Mouse (Mus musculus): ENCODE data around the gene Fam185a.
A peak's percentile ranks its signal among the peaks of the same experiment; 100 is the strongest.

The Fam185a gene

DNA sequence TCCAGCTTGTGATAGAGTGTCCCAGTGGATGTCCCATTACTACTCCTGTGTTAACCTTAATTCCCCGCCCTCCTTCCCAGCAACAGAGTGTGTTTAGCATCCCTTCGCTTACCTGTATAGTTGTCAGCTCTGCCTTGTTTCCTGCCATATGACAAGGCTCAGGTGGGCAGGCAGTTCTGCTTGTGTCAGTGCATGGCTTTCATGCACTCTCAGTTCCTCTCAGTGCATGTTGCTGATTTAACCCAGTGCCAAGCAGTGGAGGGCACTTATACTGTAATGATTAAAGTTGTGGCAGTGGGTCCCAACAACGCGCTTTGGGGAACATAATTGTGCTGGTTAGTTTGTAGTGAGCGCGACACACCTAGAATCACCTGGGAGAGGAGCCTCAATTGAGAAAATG, 1.9 kb downstream of the Fam185a start:
- no peak for DNase-seq (ENCODE audit: low spot score)

GRCm38 (mm10) chr5:21434148-21434929, 9.6 kb downstream of the Fam185a start:
- no peak for DNase-seq (ENCODE audit: low spot score)

- DNase-seq (ENCODE audit: low spot score): no peak
Measured at GRCm38 (mm10) chr5:21436471-21436975, 11.8 kb downstream of the Fam185a start.

- DNase-seq (ENCODE audit: low spot score): no peak
Measured at GRCm38 (mm10) chr5:21438428-21438827, 13.7 kb downstream of the Fam185a start.

- DNase-seq (ENCODE audit: low spot score): no peak
Measured at GRCm38 (mm10) chr5:21439446-21440110, 14.8 kb downstream of the Fam185a start.

DNA sequence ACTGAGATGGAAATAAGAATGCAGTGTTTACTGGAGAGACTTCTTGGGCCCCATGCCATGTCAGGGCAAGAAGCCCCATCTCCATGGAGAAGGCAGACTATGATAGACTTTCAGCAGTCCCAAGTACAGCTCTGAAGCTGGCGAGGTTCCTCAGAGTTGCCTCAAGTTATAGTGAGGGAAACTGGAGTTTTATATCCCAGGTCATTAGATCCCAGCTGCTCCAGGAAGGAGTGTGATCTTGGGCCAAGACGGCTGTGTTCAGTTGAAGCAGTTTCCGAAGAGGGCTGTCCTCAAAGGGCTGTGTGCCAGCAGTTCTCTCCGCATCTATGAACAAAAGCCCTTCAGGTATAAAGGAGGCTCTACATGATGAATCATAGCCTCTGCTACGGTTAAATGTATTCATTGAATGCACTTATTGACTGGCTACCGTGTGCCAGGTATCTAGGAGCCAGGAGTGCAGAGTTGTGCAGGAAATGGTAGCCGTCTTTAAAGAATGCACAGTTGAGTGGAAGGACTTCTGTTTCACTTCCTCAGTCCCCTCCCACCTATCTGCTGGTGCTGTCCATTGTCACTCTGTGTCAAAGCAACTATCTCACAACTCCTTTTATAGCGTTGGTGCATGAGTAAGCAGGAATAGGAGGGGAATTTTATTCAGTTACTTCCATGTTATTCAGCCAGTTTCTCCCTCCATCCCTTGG, 16.2 kb downstream of the Fam185a start:
- DNase-seq (ENCODE audit: low spot score): peak; percentile 47

- DNase-seq (ENCODE audit: low spot score): no peak
Measured at GRCm38 (mm10) chr5:21467387-21467786, 42.6 kb downstream of the Fam185a start.

GRCm38 (mm10) chr5:21468100-21468499, 43.3 kb downstream of the Fam185a start:
- DNase-seq (ENCODE audit: low spot score): no peak

DNA sequence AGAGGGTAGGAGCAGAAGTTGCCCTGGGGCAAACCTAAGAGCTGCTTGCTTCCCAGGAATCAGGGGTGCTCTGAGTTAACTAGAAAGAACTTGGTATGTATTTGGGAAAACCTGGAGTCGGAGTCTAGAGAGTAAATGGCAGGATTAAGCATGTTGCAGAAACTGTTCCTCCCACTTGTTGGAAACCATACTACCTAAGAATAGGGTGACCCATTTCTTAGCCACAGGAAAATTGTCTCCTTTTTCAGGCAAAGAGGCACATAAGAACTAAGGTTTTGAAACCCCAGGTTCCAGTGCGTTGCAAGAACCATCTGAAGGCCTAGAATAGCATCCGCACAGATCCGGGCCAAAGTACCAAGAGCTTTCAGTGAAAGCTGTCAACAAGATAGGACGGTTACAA, 53.7 kb downstream of the Fam185a start:
- no peak for DNase-seq (ENCODE audit: low spot score)

- DNase-seq (ENCODE audit: low spot score): no peak
Measured at GRCm38 (mm10) chr5:21479746-21480145, 55.0 kb downstream of the Fam185a start.

DNA sequence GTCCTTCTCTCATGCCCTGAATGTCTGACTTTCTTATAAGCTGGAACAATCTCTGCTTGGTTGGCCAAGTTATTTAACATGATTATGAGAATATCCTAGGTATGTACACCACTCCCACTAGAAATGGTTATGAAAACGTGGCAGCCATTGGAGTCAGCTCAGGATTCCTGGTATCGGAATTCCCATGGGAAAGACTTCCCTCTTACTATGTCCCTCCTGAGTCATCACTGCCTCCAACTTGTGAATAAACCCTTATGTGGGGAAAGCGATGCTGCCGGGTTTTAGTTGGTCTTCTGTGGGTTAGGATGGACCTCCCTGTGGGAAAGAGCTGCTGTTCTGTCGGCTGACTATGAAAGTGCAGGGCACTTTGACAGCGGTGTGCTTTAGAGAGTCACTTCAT, 56.8 kb downstream of the Fam185a start:
- DNase-seq (ENCODE audit: low spot score): no peak

- no peak for DNase-seq (ENCODE audit: low spot score)
Measured at GRCm38 (mm10) chr5:21482446-21483222, 57.9 kb downstream of the Fam185a start.

DNA sequence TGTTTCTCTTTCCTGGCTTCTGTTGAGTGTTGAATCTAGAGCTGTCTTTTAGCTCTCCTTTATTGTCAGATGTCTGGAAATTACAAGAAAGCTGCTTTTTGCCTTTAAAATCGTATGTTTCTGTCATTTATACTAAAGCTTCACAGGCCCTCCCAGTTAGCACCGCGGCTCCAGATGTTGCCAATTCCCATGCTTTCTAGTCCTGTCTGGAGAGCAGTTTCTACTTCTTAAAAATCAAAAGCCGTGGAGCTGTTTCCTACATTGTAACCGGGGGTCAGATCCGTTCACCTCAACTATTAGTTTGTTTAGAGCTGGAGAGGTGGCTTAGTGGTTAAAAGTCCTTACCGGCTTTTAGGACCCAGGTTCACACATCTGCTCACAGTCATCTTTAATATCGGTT, 58.5 kb downstream of the Fam185a start:
- DNase-seq (ENCODE audit: low spot score): no peak

- no peak for DNase-seq (ENCODE audit: low spot score)
Measured at GRCm38 (mm10) chr5:21485197-21485829, 60.6 kb downstream of the Fam185a start.

DNA sequence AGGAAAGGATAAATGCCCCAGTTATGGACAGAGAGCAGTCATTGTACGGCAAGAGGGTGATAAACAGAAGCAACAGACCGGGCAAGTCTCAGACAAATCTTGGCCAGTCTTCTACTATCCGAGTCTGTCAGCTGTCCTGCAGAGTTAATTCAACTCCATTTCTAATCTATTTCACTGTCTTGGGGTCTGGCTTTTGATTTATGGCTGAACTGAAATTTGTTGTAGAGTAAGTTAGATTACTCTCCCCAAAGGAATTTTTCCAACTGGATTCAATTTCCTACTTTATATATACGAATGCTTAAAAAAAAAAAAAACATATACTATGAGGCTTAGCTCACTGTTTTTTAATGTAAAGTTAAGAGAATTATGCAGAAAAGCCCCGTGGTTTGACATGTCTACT, 62.0 kb downstream of the Fam185a start:
- no peak for DNase-seq (ENCODE audit: low spot score)

DNA sequence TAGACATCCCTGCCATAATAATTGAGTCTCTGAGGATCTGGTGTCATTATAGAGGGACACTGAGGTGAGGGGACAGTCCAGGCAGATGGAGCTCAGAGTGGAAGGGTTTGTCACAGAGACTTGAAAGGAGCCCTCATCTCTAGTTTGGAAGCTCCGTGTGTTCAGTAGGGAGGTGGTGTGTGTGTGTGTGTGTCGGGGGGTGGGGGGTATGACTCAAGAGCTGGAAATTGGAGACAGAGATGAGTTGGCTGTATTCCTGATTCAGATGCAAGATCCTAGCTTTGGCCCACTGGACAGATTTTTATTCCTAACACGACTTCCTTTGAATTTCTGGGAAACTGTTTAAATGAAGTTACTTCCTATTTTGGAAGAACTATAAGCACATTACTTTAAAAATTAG, 62.5 kb downstream of the Fam185a start:
- no peak for DNase-seq (ENCODE audit: low spot score)

DNA sequence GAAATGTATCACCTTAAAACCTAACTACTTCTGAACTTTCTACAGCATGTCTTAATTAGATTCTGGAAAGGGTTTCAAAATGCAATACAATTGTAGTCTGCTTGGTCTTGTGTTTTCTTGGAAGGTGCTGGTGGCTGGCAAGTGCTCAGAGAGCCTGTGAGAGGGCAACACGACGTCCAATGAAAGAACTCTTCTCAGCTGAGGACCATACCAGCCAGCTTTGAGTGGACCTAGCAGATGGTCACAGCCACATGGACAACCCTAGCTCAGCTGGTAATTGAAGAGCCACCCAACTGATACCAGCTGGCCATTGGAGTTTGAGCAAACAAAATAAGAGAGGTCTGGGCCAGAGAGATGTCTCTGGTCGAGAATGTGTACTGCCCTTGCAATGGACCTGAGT, 63.0 kb downstream of the Fam185a start:
- no peak for DNase-seq (ENCODE audit: low spot score)

- no peak for DNase-seq (ENCODE audit: low spot score)
Measured at GRCm38 (mm10) chr5:21488506-21488905, 63.7 kb downstream of the Fam185a start.

DNA sequence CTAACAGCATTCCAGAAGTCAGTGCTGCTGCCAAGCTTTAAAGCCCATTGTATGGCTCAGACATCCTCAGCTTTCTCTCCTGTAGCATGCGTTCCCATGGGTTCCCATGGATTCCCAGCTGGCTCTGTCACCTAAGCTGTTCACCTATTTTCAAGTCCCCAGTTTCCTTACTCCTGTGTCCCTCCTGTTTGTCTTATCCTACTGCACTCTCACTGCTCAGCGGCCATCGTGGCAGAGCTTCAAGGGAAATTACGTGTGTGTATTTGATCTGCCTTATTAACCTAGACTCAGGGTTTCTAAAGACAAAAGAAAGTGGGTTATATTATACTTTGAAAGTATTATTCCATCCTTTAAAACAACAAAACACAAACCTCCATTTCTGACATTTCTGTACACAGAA, 64.4 kb downstream of the Fam185a start:
- no peak for DNase-seq (ENCODE audit: low spot score)

DNA sequence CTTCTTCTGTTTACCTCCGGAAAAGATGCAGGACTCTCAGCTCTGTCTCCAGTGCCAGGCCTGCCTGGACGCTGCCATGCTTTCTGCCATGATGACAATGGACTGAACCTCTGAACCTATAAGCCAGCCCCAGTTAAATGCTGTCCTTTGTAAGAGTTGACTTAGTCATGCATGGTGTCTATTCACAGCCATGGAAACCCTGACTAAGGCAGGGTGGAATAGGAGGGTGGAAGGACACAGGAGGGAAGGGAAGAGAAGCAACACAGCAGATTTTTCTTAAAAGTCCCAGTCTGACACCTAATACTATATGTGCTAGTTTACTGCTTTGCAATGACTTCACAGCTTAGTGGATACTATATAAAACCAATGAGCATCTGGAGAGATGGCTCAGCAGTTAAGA, 66.7 kb downstream of the Fam185a start:
- no peak for DNase-seq (ENCODE audit: low spot score)

- DNase-seq (ENCODE audit: low spot score): no peak
Measured at GRCm38 (mm10) chr5:21492213-21492612, 67.5 kb downstream of the Fam185a start.
